Mouse (Mus musculus) heart, adult 8-10 months (tissue): ENCODE data around the gene Cnst. TPM values are rescaled to one million over a fixed set of nuclear protein-coding genes. Genes with fewer than 3 reads are reported as not detected.

ENCODE experiments used
- DNase-seq: peaks from one replicate; pipeline ENCODE4 v3.0.0; 2022; ENCODE audit warnings: low spot score
- total RNA-seq, 4 experiments: library from RNA; stranded (reverse); gene quantifications; 2 replicates each; pipeline ENCODE4 v1.2.4; 2022

Gene Cnst
- total RNA-seq, 4 experiments from 2014 or later = 44.7 to 54.0 (median 46.4) TPM

DNA sequence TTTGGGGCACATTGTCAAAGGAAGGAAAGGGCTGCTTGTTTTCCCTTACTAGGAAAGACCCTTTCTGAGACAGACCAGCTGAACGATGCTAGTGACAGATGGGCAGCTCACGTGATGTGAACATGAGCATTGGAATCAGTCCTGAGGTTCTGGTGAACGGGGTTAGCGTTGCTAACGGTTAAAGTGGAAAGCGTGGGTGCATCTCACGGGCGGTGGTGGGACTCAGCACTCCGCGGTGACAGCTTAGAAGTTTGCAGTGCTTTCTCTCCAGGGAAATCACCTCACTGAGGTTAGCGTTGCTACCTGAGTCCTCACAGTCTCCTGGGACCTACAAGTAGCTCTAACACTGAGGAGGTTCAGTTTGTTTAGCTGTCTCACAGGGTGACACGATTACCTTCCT, 45.5 kb downstream of the Cnst start:
- no peak for DNase-seq

DNA sequence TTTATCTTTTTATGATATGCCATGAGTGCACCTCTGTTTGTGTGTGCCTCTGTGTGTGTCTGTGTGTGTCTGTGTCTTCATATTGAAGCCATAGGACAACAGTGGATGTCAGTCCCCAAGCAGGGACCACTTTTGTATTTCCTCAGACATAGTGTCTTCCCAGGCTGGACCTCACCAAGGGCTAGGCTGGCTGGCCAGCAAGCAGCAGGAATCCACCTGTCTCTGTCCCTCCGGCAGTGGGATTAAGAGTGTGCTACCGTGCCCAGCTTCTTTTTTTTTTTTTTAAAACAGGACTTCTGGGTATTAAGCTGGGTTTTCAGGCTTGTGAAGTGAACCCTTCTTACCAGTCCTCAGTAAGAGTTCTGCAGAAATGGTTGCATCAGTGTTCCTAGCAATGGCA, 46.0 kb downstream of the Cnst start:
- no peak for DNase-seq

- DNase-seq = no peak
These were observed 46.8 kb downstream of the Cnst start for GRCm38 (mm10) chr1:179592972-179593371.

GRCm38 (mm10) chr1:179598386-179598785, 52.2 kb downstream of the Cnst start:
- DNase-seq = no peak

GRCm38 (mm10) chr1:179604526-179604925, 58.4 kb downstream of the Cnst start:
- no peak for DNase-seq

DNA sequence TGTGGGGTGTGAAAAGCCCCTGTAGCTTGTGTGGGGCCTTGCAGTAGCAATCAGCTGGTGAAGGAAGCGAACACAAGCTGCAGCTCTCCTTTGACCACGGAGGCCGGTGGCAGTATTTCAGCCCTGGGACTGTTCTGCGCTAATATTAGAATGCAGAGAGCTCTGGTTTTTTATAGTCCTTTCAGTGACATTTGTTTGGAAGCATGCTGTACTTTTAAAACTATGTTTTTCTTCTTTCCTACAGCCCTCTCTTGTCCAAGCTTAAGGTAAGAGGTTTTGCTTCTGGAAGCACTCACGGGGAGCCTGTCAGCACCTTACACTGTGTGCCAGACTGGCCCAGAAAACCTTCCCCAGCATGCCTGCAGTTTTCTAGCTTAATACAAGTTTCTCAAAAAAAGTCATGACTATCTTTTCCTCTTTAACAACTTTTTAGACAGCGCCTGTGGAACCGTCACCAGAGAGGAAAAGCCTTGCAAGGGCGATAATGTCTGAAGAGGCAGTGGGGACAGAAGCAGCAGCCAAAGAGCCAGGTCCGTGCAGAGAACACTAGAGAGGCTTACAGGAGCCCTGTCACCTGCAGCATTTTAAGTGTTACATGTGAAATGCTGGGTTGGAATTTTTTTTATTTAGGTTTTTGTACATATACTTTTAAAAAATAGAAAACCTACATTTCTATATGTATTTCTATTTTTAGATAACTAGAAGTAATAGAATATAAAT, 60.0 kb downstream of the Cnst start:
- DNase-seq = peak; percentile 20

DNA sequence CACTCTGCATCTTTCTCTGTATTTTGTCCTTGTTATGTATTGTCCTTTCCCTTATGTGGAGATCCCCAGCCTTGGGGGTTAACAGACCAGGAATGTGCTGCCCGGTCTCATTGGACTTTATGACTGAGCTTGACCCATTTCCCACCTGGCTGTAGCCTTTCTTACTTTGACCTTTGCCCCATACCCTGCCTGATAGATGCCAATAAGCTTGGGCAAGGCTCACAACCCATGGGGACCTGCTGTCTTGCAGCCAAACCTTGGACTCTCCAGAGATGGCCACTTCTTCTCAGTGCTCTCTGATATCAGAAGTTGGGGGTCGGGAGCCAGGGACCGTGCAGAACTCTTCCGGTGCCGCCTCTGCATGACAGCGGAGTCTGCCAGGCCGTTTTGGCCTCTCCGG, 62.4 kb downstream of the Cnst start:
- no peak for DNase-seq

- DNase-seq = no peak
These were observed 63.7 kb downstream of the Cnst start for GRCm38 (mm10) chr1:179609724-179610505.

GRCm38 (mm10) chr1:179611182-179611581, 65.0 kb downstream of the Cnst start:
- DNase-seq = no peak

GRCm38 (mm10) chr1:179612418-179612817, 66.2 kb downstream of the Cnst start:
- DNase-seq = no peak

GRCm38 (mm10) chr1:179612986-179613505, 66.9 kb downstream of the Cnst start:
- no peak for DNase-seq

GRCm38 (mm10) chr1:179617426-179617825, 71.3 kb downstream of the Cnst start:
- no peak for DNase-seq

- no peak for DNase-seq
These were observed 76.5 kb downstream of the Cnst start for GRCm38 (mm10) chr1:179622665-179623064.

- no peak for DNase-seq
These were observed 77.5 kb downstream of the Cnst start for GRCm38 (mm10) chr1:179623657-179624056.

GRCm38 (mm10) chr1:179624354-179624753, 78.2 kb downstream of the Cnst start:
- DNase-seq = peak; percentile 47

GRCm38 (mm10) chr1:179627855-179628254, 81.7 kb downstream of the Cnst start:
- DNase-seq = no peak

DNA sequence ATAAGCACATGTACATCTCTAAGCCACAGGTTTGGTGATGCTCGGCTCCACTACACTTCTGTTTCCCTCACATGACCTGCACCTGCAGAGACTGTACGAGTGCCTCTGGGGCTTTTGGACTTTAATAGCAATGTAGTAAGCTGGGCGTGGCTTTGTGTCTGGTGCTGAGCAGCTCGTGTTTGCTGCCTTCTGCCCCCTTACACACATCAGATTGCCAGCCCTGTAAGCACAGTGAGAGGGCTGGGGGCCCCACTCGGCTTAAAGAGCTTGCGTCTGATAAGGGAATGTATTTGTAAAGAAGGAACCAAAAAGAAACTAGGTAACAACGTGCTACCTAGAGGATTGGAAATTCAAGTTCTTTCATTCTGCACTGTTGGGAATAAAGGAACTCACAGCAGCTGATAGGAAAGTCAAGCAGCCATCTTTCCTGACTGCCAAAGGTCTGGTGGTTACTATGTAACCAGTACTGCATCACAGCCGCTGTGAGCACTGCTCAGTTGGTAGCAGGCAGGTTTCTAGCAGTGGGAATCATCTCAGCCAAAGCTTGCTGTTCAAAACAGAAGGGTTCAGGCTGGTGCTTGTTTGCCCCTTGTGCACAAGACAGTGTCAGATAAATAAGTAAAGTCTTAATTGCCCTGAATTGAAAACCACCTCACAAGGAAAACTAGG, 82.4 kb downstream of the Cnst start:
- no peak for DNase-seq

- no peak for DNase-seq
These were observed 83.1 kb downstream of the Cnst start for GRCm38 (mm10) chr1:179629276-179629675.

- no peak for DNase-seq
These were observed 86.7 kb downstream of the Cnst start for GRCm38 (mm10) chr1:179632746-179633413.

DNA sequence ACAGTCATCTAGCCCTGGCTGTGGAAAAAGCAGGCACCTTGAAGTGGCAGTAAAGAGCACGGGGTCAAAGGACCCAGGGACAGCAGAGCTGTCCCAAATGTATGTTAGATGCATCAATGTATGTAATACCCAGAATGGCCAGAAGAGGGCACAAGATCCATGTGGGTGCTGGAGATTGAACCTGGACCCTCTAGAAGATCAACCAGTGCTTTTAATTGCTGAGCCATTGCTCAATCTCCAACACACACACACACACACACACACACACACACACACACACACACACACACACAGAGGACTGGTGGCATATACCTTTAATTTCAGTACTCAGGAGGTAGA, 87.2 kb downstream of the Cnst start:
- DNase-seq = no peak

- no peak for DNase-seq
These were observed 88.0 kb downstream of the Cnst start for GRCm38 (mm10) chr1:179634159-179634558.

- DNase-seq = no peak
These were observed 96.6 kb downstream of the Cnst start for GRCm38 (mm10) chr1:179642726-179643125.
